In the genomic region with DNA sequence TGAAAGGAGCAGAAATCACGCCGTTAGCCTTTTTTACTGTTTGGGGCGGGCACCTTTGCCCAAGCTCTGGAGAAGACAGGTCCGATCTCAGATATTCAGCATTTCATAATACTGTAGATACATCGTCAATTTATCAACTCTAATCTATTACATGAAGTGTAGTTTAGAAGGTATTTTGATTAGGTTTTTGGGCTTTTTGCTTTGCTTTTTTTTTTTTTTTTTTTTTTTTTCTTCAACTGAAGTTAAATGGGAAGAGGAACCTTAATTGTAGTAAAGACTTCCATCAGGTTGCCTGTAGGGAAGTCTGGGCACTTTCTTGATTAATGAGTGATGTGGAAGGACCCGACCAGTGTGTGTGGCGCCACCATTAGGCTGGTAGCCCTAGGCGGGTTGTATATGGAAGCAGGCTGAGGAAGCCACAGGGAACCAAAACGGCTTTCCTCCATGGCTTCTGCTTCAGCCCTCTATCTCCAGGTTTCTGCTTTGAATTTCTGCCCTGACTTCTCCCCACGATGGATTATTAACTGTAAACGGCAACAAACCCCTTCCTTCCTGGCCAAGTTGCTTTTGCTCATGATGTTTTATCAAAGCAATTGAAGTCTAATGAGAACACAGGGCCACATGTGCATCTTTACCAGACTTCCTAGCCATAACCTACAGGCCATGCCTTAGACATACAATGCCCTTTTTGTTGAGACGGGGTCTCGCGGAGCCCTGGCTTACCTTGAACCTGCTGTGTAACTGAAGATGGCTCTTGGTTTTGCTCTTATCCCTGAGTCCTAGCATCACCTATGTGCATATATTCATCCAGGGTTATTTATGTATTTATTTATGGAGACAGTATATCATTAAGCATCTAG, we compare ENCODE assay signal across 8 mouse cellular contexts. TPM values are rescaled to one million over a fixed set of nuclear protein-coding genes. Genes with fewer than 3 reads are reported as not detected.
A peak's percentile ranks its signal among the peaks of the same experiment; 100 is the strongest.
DNase-seq lines count a peak whose midpoint lies in the region; ATAC-seq and TF ChIP-seq lines count a peak whose summit lies in the region.

No protein-coding gene starts in this region.

- peak overlapping the region; percentile 86 for H3K9ac ChIP-seq in hindbrain, embryonic 16.5 days (ENCODE audit: low read depth, low read length)
- peak overlapping the region; percentile 4; the same call in 1 of the 2 replicates for H3K9ac ChIP-seq in liver, embryonic 14.5 days (replicated peaks)

- 27% methylated on average over 14 of the region's 14 CpGs for WGBS in hindbrain, embryonic 16.5 days
- WGBS in liver, embryonic 14.5 days (ENCODE audit: insufficient replicate concordance) = 26% methylated on average over 14 of the region's 14 CpGs
- WGBS in olfactory bulb, adult 2 months = 26% methylated on average over 14 of the region's 14 CpGs

- H3K4me1 ChIP-seq in embryonic fibroblast, embryonic 13.5 days (ENCODE audit: control insufficient read depth, insufficient read depth, low read length) = no peaks in the 10 kb centered on the region; the same call in 1 of the 2 replicates
- peaks cover 11% of the 10 kb centered on the region for H3K4me1 ChIP-seq in hindbrain, embryonic 16.5 days (ENCODE audit: control insufficient read depth, insufficient read depth, low read depth, low read length)
- peaks cover 0 to 7% of the 10 kb centered on the region in 2 experiments; a peak in 2 of 4 replicates for H3K4me1 ChIP-seq in liver, embryonic 14.5 days (replicated peaks; ENCODE audit: control insufficient read depth in 2 of 2, insufficient read depth in 2 of 2, low read length in 1 of 2)
- H3K4me1 ChIP-seq in olfactory bulb, adult 2 months (ENCODE audit: control insufficient read depth, insufficient read depth, low read length) = peaks cover 3% of the 10 kb centered on the region; the same call in 1 of the 2 replicates

- H3K27me3 ChIP-seq in hindbrain, embryonic 16.5 days (replicated peaks; ENCODE audit: control insufficient read depth, insufficient read depth, low read length) = no peaks in the 10 kb centered on the region
- H3K27me3 ChIP-seq in liver, embryonic 14.5 days (ENCODE audit: control insufficient read depth, insufficient read depth, low read length) = no peaks in the 10 kb centered on the region; the same call in none of the 2 replicates

- H3K9me3 ChIP-seq in hindbrain, embryonic 16.5 days (ENCODE audit: control insufficient read depth, low read length) = no peaks in the 10 kb centered on the region
- H3K9me3 ChIP-seq in liver, embryonic 14.5 days (ENCODE audit: control insufficient read depth, low read length) = no peaks in the 10 kb centered on the region

- no peak for TF ChIP-seq EP300 in liver, embryonic 14.5 days (IDR thresholded peaks at IDR 0.05; ENCODE audit: low read depth)

- peak overlapping the region; percentile 86 for H3K4me2 ChIP-seq in hindbrain, embryonic 16.5 days (ENCODE audit: low read length)
- H3K4me2 ChIP-seq in liver, embryonic 14.5 days (ENCODE audit: low read depth) = peak overlapping the region; percentile 68

- no peak for ATAC-seq in hindbrain, embryonic 16.5 days
- ATAC-seq in liver, embryonic 14.5 days (ENCODE audit: insufficient read depth) = no peak

- no peak for TF ChIP-seq CTCF in embryonic fibroblast, embryonic 13.5 days (IDR thresholded peaks at IDR 0.05; ENCODE audit: borderline replicate concordance, insufficient read depth, low read length)
- 0 out of 2 replicates have a peak, but pooled peaks have one; percentile 7 for TF ChIP-seq CTCF in liver, embryonic 14.5 days (IDR thresholded peaks at IDR 0.05; ENCODE audit: low read depth)
- no peak for TF ChIP-seq CTCF in olfactory bulb, adult 2 months (IDR thresholded peaks at IDR 0.05; ENCODE audit: insufficient read depth, low read depth, low read length)

- 0 out of 2 replicates have a peak overlapping the region, but pooled peaks have one; percentile 28 for H3K27ac ChIP-seq in embryonic fibroblast, embryonic 13.5 days (ENCODE audit: insufficient read depth, low read length)
- H3K27ac ChIP-seq in hindbrain, embryonic 16.5 days (ENCODE audit: low read depth, low read length) = peak overlapping the region; percentile 93
- no peak overlapping the region for H3K27ac ChIP-seq in liver, embryonic 14.5 days
- H3K27ac ChIP-seq in olfactory bulb, adult 2 months (ENCODE audit: insufficient read depth, low read depth, low read length) = peak overlapping the region; percentile 76

- no peaks in the 10 kb centered on the region for H3K36me3 ChIP-seq in hindbrain, embryonic 16.5 days (ENCODE audit: control insufficient read depth, insufficient read depth, low read length)
- H3K36me3 ChIP-seq in liver, embryonic 14.5 days (replicated peaks; ENCODE audit: control insufficient read depth, insufficient read depth, low read depth) = no peaks in the 10 kb centered on the region

- DNase-seq in adrenal gland, adult (ENCODE audit: inconsistent age in 2 of 2, low spot score in 1 of 2) = peak; percentile 28 to 49
- DNase-seq in adrenal gland, postnatal 25 days = no peak
- peak; percentile 61 for DNase-seq in NIH3T3 (ENCODE audit: low read depth)
- DNase-seq in liver, embryonic 14.5 days (ENCODE audit: low read depth in 3 of 3, low spot score in 3 of 3) = no peak
- no peak for DNase-seq in Muller cell, postnatal 12 days (ENCODE audit: inconsistent ontology term)

- TF ChIP-seq POLR2A in embryonic fibroblast, embryonic 13.5 days (IDR thresholded peaks at IDR 0.05; ENCODE audit: low read depth, low read length) = no peak
- no peak for TF ChIP-seq POLR2A in olfactory bulb, adult 2 months (IDR thresholded peaks at IDR 0.05; ENCODE audit: insufficient read depth, low read depth, low read length)

- H3K4me3 ChIP-seq in embryonic fibroblast, embryonic 13.5 days (ENCODE audit: insufficient read depth, low read length) = peak overlapping the region; percentile 56
- H3K4me3 ChIP-seq in hindbrain, embryonic 16.5 days (ENCODE audit: low read length) = peak overlapping the region; percentile 82
- peak overlapping the region; percentile 61 to 63 for H3K4me3 ChIP-seq in liver, embryonic 14.5 days (ENCODE audit: insufficient read depth in 1 of 2, low read depth in 2 of 2, low read length in 2 of 2)
- peak overlapping the region; percentile 84 for H3K4me3 ChIP-seq in olfactory bulb, adult 2 months (ENCODE audit: insufficient read depth, low read depth, low read length)

RNA-seq across cellular contexts. Expression of a gene that starts 1.0 kb away (rescaled TPM):
- total RNA-seq in adrenal gland, postnatal 25 days (2021) = 6.9 and 11.8 TPM in 2 replicates
- polyA plus RNA-seq in embryonic fibroblast, embryonic 13.5 days (2011; ENCODE audit: insufficient read length, low read depth, missing spikeins) = 7.4 and 14.5 TPM in 2 replicates
- 31.2 and 37.9 TPM in 2 replicates for polyA plus RNA-seq in hindbrain, embryonic 16.5 days (2015; fragmentation: Nextera tagmentation; extraction: Ambion mirVana)
- polyA plus RNA-seq in liver, embryonic 14.5 days (2012; rRNA removed) = 1.8 and 2.3 TPM in 2 replicates
- polyA plus RNA-seq in liver, embryonic 14.5 days (2014; fragmentation: Nextera tagmentation; extraction: Ambion mirVana) = 4.2 and 4.4 TPM in 2 replicates
- polyA plus RNA-seq in olfactory bulb, adult 2 months (2012; ENCODE audit: insufficient read depth, insufficient read length, low replicate concordance, missing spikeins) = not detected in 2 replicates

RNA-seq across cellular contexts. Expression of a gene that starts 58.0 kb away (rescaled TPM):
- total RNA-seq in adrenal gland, postnatal 25 days (2021) = 3.9 and 9.1 TPM in 2 replicates
- polyA plus RNA-seq in embryonic fibroblast, embryonic 13.5 days (2011; ENCODE audit: insufficient read length, low read depth, missing spikeins) = 7.9 and 11.7 TPM in 2 replicates
- 25.9 and 27.6 TPM in 2 replicates for polyA plus RNA-seq in hindbrain, embryonic 16.5 days (2015; fragmentation: Nextera tagmentation; extraction: Ambion mirVana)
- polyA plus RNA-seq in liver, embryonic 14.5 days (2012; rRNA removed) = 2.5 and 4.4 TPM in 2 replicates
- 5.2 and 6.4 TPM in 2 replicates for polyA plus RNA-seq in liver, embryonic 14.5 days (2014; fragmentation: Nextera tagmentation; extraction: Ambion mirVana)
- not detected in 2 replicates for polyA plus RNA-seq in olfactory bulb, adult 2 months (2012; ENCODE audit: insufficient read depth, insufficient read length, low replicate concordance, missing spikeins)

Comparison
In these comparisons a context has a peak if more than half of its experiments do, and no peak if none do; other contexts are left out.
1. DNase-seq: peak in adrenal gland, adult (2 of 2) and NIH3T3 (single experiment); none in adrenal gland, postnatal 25 days (single experiment), liver, embryonic 14.5 days (0 of 3) and Muller cell, postnatal 12 days (single experiment).
2. Peak in every context shown above with its lines, with median percentiles within 50 percentile points of each other: H3K4me3 ChIP-seq.